Mouse (Mus musculus): ENCODE measurements around the gene Frmpd4. TPM values are rescaled to one million over a fixed set of nuclear protein-coding genes. Genes with fewer than 3 reads are reported as not detected.

The Frmpd4 gene
- total and polyA plus RNA-seq, 3 experiments = not detected

DNA sequence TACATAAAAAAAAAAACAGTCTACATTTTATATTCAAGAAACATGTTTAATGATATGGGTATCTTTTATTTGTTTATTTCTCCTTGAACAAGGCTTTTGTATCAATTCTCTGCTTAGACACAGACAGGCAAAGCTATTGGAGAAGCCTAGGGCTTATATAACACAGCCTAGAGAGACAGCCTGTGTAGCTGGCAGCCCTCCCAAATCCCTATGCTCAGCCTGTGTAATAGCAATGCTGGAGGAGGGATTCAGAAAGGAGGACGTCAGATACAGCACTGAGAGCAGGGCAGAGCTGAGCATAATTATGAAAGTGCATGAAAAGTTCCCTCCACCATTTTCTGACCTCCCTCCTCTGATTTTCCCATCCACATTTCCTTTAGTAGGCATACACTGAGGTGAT lies 385.1 kb downstream of the Frmpd4 start:
- TF ChIP-seq SMC3 (IDR thresholded peaks at IDR 0.05; ENCODE audit: low read depth, low read length) = no peak
- no peak for TF ChIP-seq NELFE (IDR thresholded peaks at IDR 0.05; ENCODE audit: low read depth, low read length)

GRCm38 (mm10) chrX:168189563-168189962 lies 387.5 kb downstream of the Frmpd4 start:
- in situ Hi-C loops (cut with MboI; ENCODE audit: low pct_ligation_motif_present, low pct_unique_long_range_greater_than_20kb, low sequenced_read_pairs) (no loop called here), dilution Hi-C loops (cut with MboI; ENCODE audit: extremely low pct_ligation_motif_present, extremely low pct_unique_long_range_greater_than_20kb, low sequenced_read_pairs) (no loop called here)
- Histone ChIP-seq H3K27me3 (replicated peaks) (no peaks in the 10 kb centered on the region), H3K36me3 (replicated peaks in 1 of 2; ENCODE audit: control insufficient read depth in 1 of 2, insufficient read depth in 1 of 2, low read length in 1 of 2) (no peaks in the 10 kb centered on the region), H3K4me2 (ENCODE audit: insufficient read depth, low read depth, poor library complexity, severe bottlenecking) (no peak overlapping the region), H3K27ac (ENCODE audit: insufficient read depth, low read depth) (no peak overlapping the region), H3K79me2 (replicated peaks; ENCODE audit: control insufficient read depth, extremely low read depth, insufficient read depth, poor library complexity, severe bottlenecking) (no peaks in the 10 kb centered on the region), H3K4me3 (replicated peaks in 1 of 3; ENCODE audit: low read depth in 2 of 3, low read length in 2 of 3, poor library complexity in 1 of 3) (no peak overlapping the region), H3K9me3 (replicated peaks; ENCODE audit: low read length) (no peaks in the 10 kb centered on the region), H3K4me1 (ENCODE audit: control insufficient read depth in 1 of 2, insufficient read depth in 2 of 2) (no peaks in the 10 kb centered on the region), H3K9ac (ENCODE audit: insufficient read depth, low read depth) (no peak overlapping the region)
- TF ChIP-seq NELFE (IDR thresholded peaks at IDR 0.05; ENCODE audit: low read depth, low read length) (no peak), MEF2A (IDR thresholded peaks at IDR 0.05; ENCODE audit: borderline replicate concordance, low read depth, low read length) (no peak), RAD21 (IDR thresholded peaks at IDR 0.05; ENCODE audit: low read depth, low read length) (no peak), SIN3A (IDR thresholded peaks at IDR 0.05; ENCODE audit: low read length) (no peak), CHD2 (IDR thresholded peaks at IDR 0.05; ENCODE audit: low read length) (no peak), POLR2A (IDR thresholded peaks at IDR 0.05; ENCODE audit: low read depth, low read length) (no peak), USF1 (IDR thresholded peaks at IDR 0.05; ENCODE audit: low read depth, low read length) (no peak), PAX5 (IDR thresholded peaks at IDR 0.05; ENCODE audit: low read length) (no peak), UBTF (IDR thresholded peaks at IDR 0.05; ENCODE audit: low read depth, low read length) (no peak), ZC3H11A (IDR thresholded peaks at IDR 0.05; ENCODE audit: low read depth, low read length) (no peak), NRF1 (IDR thresholded peaks at IDR 0.05; ENCODE audit: low read depth, low read length) (no peak), USF2 (conservative IDR thresholded peaks at IDR 0.05; ENCODE audit: low read depth, low read length) (no peak), RCOR1 (conservative IDR thresholded peaks at IDR 0.05; ENCODE audit: low read depth, low read length) (no peak), ELF1 (IDR thresholded peaks at IDR 0.05; ENCODE audit: low read depth, low read length) (no peak)
- DNase-seq (ENCODE audit: extremely low read depth) = no peak

More for the DNA sequence above, 385.1 kb downstream of the Frmpd4 start:
- DNase-seq (ENCODE audit: extremely low read depth) = no peak
- H3K27me3 ChIP-seq (replicated peaks) = no peaks in the 10 kb centered on the region
- H3K27ac ChIP-seq (ENCODE audit: insufficient read depth, low read depth) = no peak overlapping the region
- in situ Hi-C loops (cut with MboI; ENCODE audit: low pct_ligation_motif_present, low pct_unique_long_range_greater_than_20kb, low sequenced_read_pairs) = no loop called here
- no peak overlapping the region for H3K4me2 ChIP-seq (ENCODE audit: insufficient read depth, low read depth, poor library complexity, severe bottlenecking)
- no peaks in the 10 kb centered on the region for H3K9me3 ChIP-seq (replicated peaks; ENCODE audit: low read length)
- H3K4me3 ChIP-seq (replicated peaks in 1 of 3; ENCODE audit: low read depth in 2 of 3, low read length in 2 of 3, poor library complexity in 1 of 3) = no peak overlapping the region
- no peak overlapping the region for H3K9ac ChIP-seq (ENCODE audit: insufficient read depth, low read depth)
- no peaks in the 10 kb centered on the region for H3K4me1 ChIP-seq (ENCODE audit: control insufficient read depth in 1 of 2, insufficient read depth in 2 of 2)
- dilution Hi-C loops (cut with MboI; ENCODE audit: extremely low pct_ligation_motif_present, extremely low pct_unique_long_range_greater_than_20kb, low sequenced_read_pairs) = no loop called here
- H3K79me2 ChIP-seq (replicated peaks; ENCODE audit: control insufficient read depth, extremely low read depth, insufficient read depth, poor library complexity, severe bottlenecking) = no peaks in the 10 kb centered on the region
- no peaks in the 10 kb centered on the region for H3K36me3 ChIP-seq (replicated peaks in 1 of 2; ENCODE audit: control insufficient read depth in 1 of 2, insufficient read depth in 1 of 2, low read length in 1 of 2)

- H3K27me3 ChIP-seq (replicated peaks) = no peaks in the 10 kb centered on the region
- dilution Hi-C loops (cut with MboI; ENCODE audit: extremely low pct_ligation_motif_present, extremely low pct_unique_long_range_greater_than_20kb, low sequenced_read_pairs) = no loop called here
- H3K4me2 ChIP-seq (ENCODE audit: insufficient read depth, low read depth, poor library complexity, severe bottlenecking) = no peak overlapping the region
- no peak overlapping the region for H3K27ac ChIP-seq (ENCODE audit: insufficient read depth, low read depth)
- DNase-seq (ENCODE audit: extremely low read depth) = no peak
- H3K9ac ChIP-seq (ENCODE audit: insufficient read depth, low read depth) = no peak overlapping the region
- in situ Hi-C loops (cut with MboI; ENCODE audit: low pct_ligation_motif_present, low pct_unique_long_range_greater_than_20kb, low sequenced_read_pairs) = no loop called here
- H3K36me3 ChIP-seq (replicated peaks in 1 of 2; ENCODE audit: control insufficient read depth in 1 of 2, insufficient read depth in 1 of 2, low read length in 1 of 2) = no peaks in the 10 kb centered on the region
- H3K4me3 ChIP-seq (replicated peaks in 1 of 3; ENCODE audit: low read depth in 2 of 3, low read length in 2 of 3, poor library complexity in 1 of 3) = no peak overlapping the region
- H3K79me2 ChIP-seq (replicated peaks; ENCODE audit: control insufficient read depth, extremely low read depth, insufficient read depth, poor library complexity, severe bottlenecking) = no peaks in the 10 kb centered on the region
- TF ChIP-seq ZMIZ1 (IDR thresholded peaks at IDR 0.05; ENCODE audit: low read depth, low read length) = no peak
- TF ChIP-seq POLR2A (IDR thresholded peaks at IDR 0.05; ENCODE audit: low read depth, low read length) = no peak
- no peak for TF ChIP-seq MYC (IDR thresholded peaks at IDR 0.05; ENCODE audit: low read depth, low read length)
- TF ChIP-seq IRF4 (IDR thresholded peaks at IDR 0.05; ENCODE audit: low read depth, low read length) = no peak
- no peak for TF ChIP-seq KAT2A (IDR thresholded peaks at IDR 0.05; ENCODE audit: insufficient replicate concordance, low read length)
- TF ChIP-seq MEF2A (IDR thresholded peaks at IDR 0.05; ENCODE audit: borderline replicate concordance, low read depth, low read length) = no peak
- TF ChIP-seq TBP (conservative IDR thresholded peaks at IDR 0.05; ENCODE audit: low read depth, low read length) = no peak
- no peak for TF ChIP-seq MAX (IDR thresholded peaks at IDR 0.05; ENCODE audit: low read length)
- TF ChIP-seq NRF1 (IDR thresholded peaks at IDR 0.05; ENCODE audit: low read depth, low read length) = no peak
- TF ChIP-seq RAD21 (IDR thresholded peaks at IDR 0.05; ENCODE audit: low read depth, low read length) = no peak
- TF ChIP-seq HCFC1 (IDR thresholded peaks at IDR 0.05; ENCODE audit: low read depth, low read length) = no peak
- TF ChIP-seq CHD1 (IDR thresholded peaks at IDR 0.05; ENCODE audit: low read depth, low read length) = no peak
- no peak for TF ChIP-seq ETS1 (conservative IDR thresholded peaks at IDR 0.05; ENCODE audit: low read depth, low read length)
- TF ChIP-seq MAZ (IDR thresholded peaks at IDR 0.05; ENCODE audit: low read depth, low read length) = no peak
- no peak for TF ChIP-seq MXI1 (IDR thresholded peaks at IDR 0.05; ENCODE audit: low read depth, low read length)
- no peak for TF ChIP-seq JUN (IDR thresholded peaks at IDR 0.05; ENCODE audit: insufficient read depth, low read depth, low read length)
- H3K9me3 ChIP-seq (replicated peaks; ENCODE audit: low read length) = no peaks in the 10 kb centered on the region
- H3K4me1 ChIP-seq (ENCODE audit: control insufficient read depth in 1 of 2, insufficient read depth in 2 of 2) = no peaks in the 10 kb centered on the region
Measured at GRCm38 (mm10) chrX:168163001-168163400, 414.0 kb downstream of the Frmpd4 start.
